In the genomic region with DNA sequence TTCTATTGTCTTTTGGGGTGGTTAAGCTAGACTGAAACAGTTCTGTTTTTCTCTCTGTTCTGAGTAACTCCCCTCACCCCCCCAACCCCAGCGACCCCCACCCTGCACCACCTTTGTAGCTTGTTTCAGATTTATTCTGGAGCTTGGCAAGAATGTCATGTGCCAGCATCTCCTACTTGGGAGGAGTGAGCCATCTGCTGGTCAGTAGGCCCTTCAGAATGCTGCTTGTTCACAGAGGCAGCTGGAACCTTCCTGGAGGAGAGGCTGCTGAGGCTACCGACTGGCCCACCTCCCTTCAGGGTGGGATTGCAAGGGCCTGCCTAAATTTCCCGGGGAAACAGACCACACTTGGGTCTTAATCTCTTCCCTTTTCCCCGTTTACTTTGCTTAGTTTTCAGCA, we compare ENCODE assay signal across 22 mouse cellular contexts. TPM values are rescaled to one million over a fixed set of nuclear protein-coding genes. Genes with fewer than 3 reads are reported as not detected.
A peak's percentile ranks its signal among the peaks of the same experiment; 100 is the strongest.
DNase-seq lines count a peak whose midpoint lies in the region; ATAC-seq and TF ChIP-seq lines count a peak whose summit lies in the region.
"Not testable (repeated sequence)": the region's sequence is repeated elsewhere in the genome, so short reads cannot be mapped to it uniquely, and the experiment has no call there.
"Had no signal": no experiment of that assay in that cellular context is flagged by ENCODE, and none has a peak within 500 bp of the region (broad histone marks: within the 10 kb centered on the region; RNA-seq: fewer than 3 reads in every experiment).

No protein-coding gene starts in this region.

- intact Hi-C loops in left cerebral cortex, postnatal 14 days (cut with DNase I), result not testable (repeated sequence)

- not testable (repeated sequence) for H3K9ac ChIP-seq in forebrain, embryonic 14.5 days (ENCODE audit: low read length); kidney, embryonic 16.5 days (replicated peaks; ENCODE audit: low read length)

- TF ChIP-seq POLR2A in brain, embryonic 14.5 days (IDR thresholded peaks at IDR 0.05; ENCODE audit: borderline replicate concordance, extremely low read depth, insufficient read depth, insufficient read length, poor library complexity, severe bottlenecking), result not testable (repeated sequence)

- peak; percentile 3; the same call in 1 of the 2 replicates for TF ChIP-seq CTCF in brain, embryonic 14.5 days (IDR thresholded peaks at IDR 0.05; ENCODE audit: borderline replicate concordance, extremely low read depth, insufficient read depth, insufficient read length)

- not testable (repeated sequence) for H3K9me3 ChIP-seq in forebrain, embryonic 14.5 days (replicated peaks; ENCODE audit: control insufficient read depth, low read length); kidney, embryonic 16.5 days (ENCODE audit: low read length)

- peak; percentile 21 for DNase-seq in A20 (ENCODE audit: low read depth, low spot score)
- DNase-seq in brain, embryonic 14.5 days (ENCODE audit: low read depth), result peak; percentile 12
- peak; percentile 2 for DNase-seq in forebrain, embryonic 14.5 days (ENCODE audit: low spot score)
- peak; percentile 1 to 3 for DNase-seq in left cerebral cortex, postnatal 14 days (ENCODE audit: low spot score in 2 of 2)
- DNase-seq in right cerebral cortex, adult 18-20 months, result peak; percentile 1

- ATAC-seq in forebrain, embryonic 14.5 days, result not testable (repeated sequence)
- 0 out of 2 replicates have a peak, but pooled peaks have one; percentile 39 for ATAC-seq in kidney, embryonic 16.5 days (ENCODE audit: low FRiP score, low TSS enrichment)

- WGBS in forebrain, embryonic 14.5 days, result 49% methylated on average over 4 of the region's 4 CpGs
- WGBS in kidney, embryonic 16.5 days, result 65% methylated on average over 4 of the region's 4 CpGs

- not testable (repeated sequence) for H3K36me3 ChIP-seq in forebrain, embryonic 14.5 days (ENCODE audit: control insufficient read depth, insufficient read depth, low read length); kidney, embryonic 16.5 days (ENCODE audit: insufficient read depth, low read length)

- not testable (repeated sequence) for H3K27ac ChIP-seq in forebrain, embryonic 14.5 days (ENCODE audit: low read depth, low read length); kidney, embryonic 16.5 days (ENCODE audit: low read length)

- not testable (repeated sequence) for H3K27me3 ChIP-seq in forebrain, embryonic 14.5 days (replicated peaks; ENCODE audit: control insufficient read depth, insufficient read depth, low read length); kidney, embryonic 16.5 days (ENCODE audit: insufficient read depth, low read length)

- H3K4me2 ChIP-seq in forebrain, embryonic 14.5 days (ENCODE audit: low read length); kidney, embryonic 16.5 days (replicated peaks; ENCODE audit: low read depth, low read length): not testable (repeated sequence)

- H3K4me3 ChIP-seq in forebrain, embryonic 14.5 days (ENCODE audit: low read depth, low read length); kidney, embryonic 16.5 days (ENCODE audit: low read length): not testable (repeated sequence)

- H3K4me1 ChIP-seq in forebrain, embryonic 14.5 days (ENCODE audit: control insufficient read depth, insufficient read depth, low read length); kidney, embryonic 16.5 days (ENCODE audit: insufficient read depth, low read length): not testable (repeated sequence)

RNA-seq across cellular contexts. Expression of gene AC192777.2, which starts 21.6 kb away (rescaled TPM):
- polyA plus RNA-seq in brain, embryonic 14.5 days (2012; rRNA removed), result not detected in 2 replicates
- polyA plus RNA-seq in forebrain, embryonic 14.5 days (2014; fragmentation: Nextera tagmentation; extraction: Ambion mirVana), result not detected in 2 replicates
- not detected in 2 replicates for polyA plus RNA-seq in kidney, embryonic 16.5 days (2015; fragmentation: Nextera tagmentation; extraction: Ambion mirVana)
- total RNA-seq in left cerebral cortex, postnatal 14 days (2021), result not detected
- total RNA-seq: adrenal gland, postnatal 10 days; adrenal gland, postnatal 4 days; G1E; gastrocnemius, adult 2 months; gastrocnemius, postnatal 25 days; granulocyte monocyte progenitor cell, adult 5-6 weeks; heart, adult 8-10 months; heart, postnatal 25 days had no signal
- polyA plus RNA-seq: embryonic facial prominence, embryonic 11.5 days; forebrain, embryonic 11.5 days; forebrain, embryonic 16.5 days; G1E; heart, embryonic 12.5 days; heart, embryonic 16.5 days; hindbrain, embryonic 10.5 days; hindbrain, embryonic 14.5 days; intestine, embryonic 16.5 days had no signal
